Mouse (Mus musculus): ENCODE measurements around the gene Cfap97. TPM values are rescaled to one million over a fixed set of nuclear protein-coding genes. Genes with fewer than 3 reads are reported as not detected.

Cfap97 gene
- total and polyA plus RNA-seq, 3 experiments = 11.8 to 20.9 (median 14.4) TPM

GRCm38 (mm10) chr8:46119176-46119575 is 32.4 kb upstream of the Cfap97 start:
- in situ Hi-C loops (cut with MboI; ENCODE audit: low pct_ligation_motif_present, low pct_unique_long_range_greater_than_20kb, low sequenced_read_pairs) = no loop called here
- no peak overlapping the region for H3K4me3 ChIP-seq (replicated peaks in 1 of 3; ENCODE audit: low read depth in 2 of 3, low read length in 2 of 3, poor library complexity in 1 of 3)
- H3K79me2 ChIP-seq (replicated peaks; ENCODE audit: control insufficient read depth, extremely low read depth, insufficient read depth, poor library complexity, severe bottlenecking) = no peaks in the 10 kb centered on the region
- peaks cover 6 to 23% of the 10 kb centered on the region in 2 experiments for H3K36me3 ChIP-seq (replicated peaks in 1 of 2; ENCODE audit: control insufficient read depth in 1 of 2, insufficient read depth in 1 of 2, low read length in 1 of 2)
- no peak overlapping the region for H3K9ac ChIP-seq (ENCODE audit: insufficient read depth, low read depth)
- H3K27me3 ChIP-seq (replicated peaks) = no peaks in the 10 kb centered on the region
- no peak overlapping the region for H3K4me2 ChIP-seq (ENCODE audit: insufficient read depth, low read depth, poor library complexity, severe bottlenecking)
- no peak for TF ChIP-seq POLR2AphosphoS2 (IDR thresholded peaks at IDR 0.05; ENCODE audit: low read depth, low read length)
- TF ChIP-seq NELFE (IDR thresholded peaks at IDR 0.05; ENCODE audit: low read depth, low read length) = no peak
- TF ChIP-seq TCF12 (IDR thresholded peaks at IDR 0.05; ENCODE audit: low read depth, low read length) = no peak
- TF ChIP-seq CTCF (conservative IDR thresholded peaks at IDR 0.05 in 1 of 2, IDR thresholded peaks at IDR 0.05 in 1 of 2; ENCODE audit: low read depth in 2 of 2, low read length in 2 of 2) = no peak
- no peak for TF ChIP-seq ZC3H11A (IDR thresholded peaks at IDR 0.05; ENCODE audit: low read depth, low read length)
- no peak for TF ChIP-seq SMC3 (IDR thresholded peaks at IDR 0.05; ENCODE audit: low read depth, low read length)
- TF ChIP-seq ELF1 (IDR thresholded peaks at IDR 0.05; ENCODE audit: low read depth, low read length) = no peak
- no peak for TF ChIP-seq GABPA (IDR thresholded peaks at IDR 0.05; ENCODE audit: insufficient replicate concordance, low read depth, low read length)
- TF ChIP-seq ZNF384 (IDR thresholded peaks at IDR 0.05; ENCODE audit: low read depth, low read length) = no peak
- TF ChIP-seq RCOR1 (conservative IDR thresholded peaks at IDR 0.05; ENCODE audit: low read depth, low read length) = no peak
- no peak for TF ChIP-seq MAX (IDR thresholded peaks at IDR 0.05; ENCODE audit: low read length)
- TF ChIP-seq TBP (conservative IDR thresholded peaks at IDR 0.05; ENCODE audit: low read depth, low read length) = no peak
- no peak for TF ChIP-seq MXI1 (IDR thresholded peaks at IDR 0.05; ENCODE audit: low read depth, low read length)
- no peak for TF ChIP-seq ETS1 (conservative IDR thresholded peaks at IDR 0.05; ENCODE audit: low read depth, low read length)
- TF ChIP-seq SIN3A (IDR thresholded peaks at IDR 0.05; ENCODE audit: low read length) = no peak
- no peak for TF ChIP-seq UBTF (IDR thresholded peaks at IDR 0.05; ENCODE audit: low read depth, low read length)
- no peak for TF ChIP-seq CHD1 (IDR thresholded peaks at IDR 0.05; ENCODE audit: low read depth, low read length)
- no peak for TF ChIP-seq ZMIZ1 (IDR thresholded peaks at IDR 0.05; ENCODE audit: low read depth, low read length)
- peaks cover 0 to 18% of the 10 kb centered on the region in 2 experiments; a peak in 2 of 4 replicates for H3K4me1 ChIP-seq (ENCODE audit: control insufficient read depth in 1 of 2, insufficient read depth in 2 of 2)
- dilution Hi-C loops (cut with MboI; ENCODE audit: extremely low pct_ligation_motif_present, extremely low pct_unique_long_range_greater_than_20kb, low sequenced_read_pairs) = no loop called here
- no peak for DNase-seq (ENCODE audit: extremely low read depth)
- H3K9me3 ChIP-seq (replicated peaks; ENCODE audit: low read length) = no peaks in the 10 kb centered on the region
- no peak overlapping the region for H3K27ac ChIP-seq (ENCODE audit: insufficient read depth, low read depth)

GRCm38 (mm10) chr8:46122498-46122897 is 29.1 kb upstream of the Cfap97 start:
- Histone ChIP-seq H3K9ac (ENCODE audit: insufficient read depth, low read depth) (no peak overlapping the region), H3K4me3 (replicated peaks in 1 of 3; ENCODE audit: low read depth in 2 of 3, low read length in 2 of 3, poor library complexity in 1 of 3) (no peak overlapping the region), H3K27me3 (replicated peaks) (no peaks in the 10 kb centered on the region), H3K27ac (ENCODE audit: insufficient read depth, low read depth) (no peak overlapping the region), H3K4me2 (ENCODE audit: insufficient read depth, low read depth, poor library complexity, severe bottlenecking) (no peak overlapping the region), H3K79me2 (replicated peaks; ENCODE audit: control insufficient read depth, extremely low read depth, insufficient read depth, poor library complexity, severe bottlenecking) (no peaks in the 10 kb centered on the region), H3K36me3 (replicated peaks in 1 of 2; ENCODE audit: control insufficient read depth in 1 of 2, insufficient read depth in 1 of 2, low read length in 1 of 2) (peaks cover 0 to 14% of the 10 kb centered on the region in 2 experiments), H3K9me3 (replicated peaks; ENCODE audit: low read length) (no peaks in the 10 kb centered on the region), H3K4me1 (ENCODE audit: control insufficient read depth in 1 of 2, insufficient read depth in 2 of 2) (peaks cover 0 to 5% of the 10 kb centered on the region in 2 experiments; a peak in 2 of 4 replicates)
- in situ Hi-C loops (cut with MboI; ENCODE audit: low pct_ligation_motif_present, low pct_unique_long_range_greater_than_20kb, low sequenced_read_pairs) (no loop called here), dilution Hi-C loops (cut with MboI; ENCODE audit: extremely low pct_ligation_motif_present, extremely low pct_unique_long_range_greater_than_20kb, low sequenced_read_pairs) (no loop called here)
- no peak for TF ChIP-seq NRF1 (IDR thresholded peaks at IDR 0.05; ENCODE audit: low read depth, low read length)
- TF ChIP-seq TCF12 (IDR thresholded peaks at IDR 0.05; ENCODE audit: low read depth, low read length) = no peak
- no peak for TF ChIP-seq USF1 (IDR thresholded peaks at IDR 0.05; ENCODE audit: low read depth, low read length)
- no peak for TF ChIP-seq SIN3A (IDR thresholded peaks at IDR 0.05; ENCODE audit: low read length)
- TF ChIP-seq TBP (conservative IDR thresholded peaks at IDR 0.05; ENCODE audit: low read depth, low read length) = no peak
- no peak for TF ChIP-seq ETS1 (conservative IDR thresholded peaks at IDR 0.05; ENCODE audit: low read depth, low read length)
- TF ChIP-seq BHLHE40 (IDR thresholded peaks at IDR 0.05; ENCODE audit: low read depth, low read length) = no peak
- no peak for TF ChIP-seq IRF4 (IDR thresholded peaks at IDR 0.05; ENCODE audit: low read depth, low read length)
- TF ChIP-seq HCFC1 (IDR thresholded peaks at IDR 0.05; ENCODE audit: low read depth, low read length) = no peak
- TF ChIP-seq POLR2A (IDR thresholded peaks at IDR 0.05; ENCODE audit: low read depth, low read length) = no peak
- no peak for TF ChIP-seq ELF1 (IDR thresholded peaks at IDR 0.05; ENCODE audit: low read depth, low read length)
- no peak for TF ChIP-seq CTCF (conservative IDR thresholded peaks at IDR 0.05 in 1 of 2, IDR thresholded peaks at IDR 0.05 in 1 of 2; ENCODE audit: low read depth in 2 of 2, low read length in 2 of 2)
- TF ChIP-seq MXI1 (IDR thresholded peaks at IDR 0.05; ENCODE audit: low read depth, low read length) = no peak
- TF ChIP-seq MAFK (IDR thresholded peaks at IDR 0.05; ENCODE audit: insufficient replicate concordance, low read length) = no peak
- TF ChIP-seq ZKSCAN1 (IDR thresholded peaks at IDR 0.05; ENCODE audit: borderline replicate concordance, low read depth, low read length) = no peak
- TF ChIP-seq MEF2A (IDR thresholded peaks at IDR 0.05; ENCODE audit: borderline replicate concordance, low read depth, low read length) = no peak
- no peak for TF ChIP-seq KAT2A (IDR thresholded peaks at IDR 0.05; ENCODE audit: insufficient replicate concordance, low read length)
- DNase-seq (ENCODE audit: extremely low read depth) = no peak
